Mouse (Mus musculus) left cerebral cortex, postnatal 4 days (tissue): ENCODE measurements around the gene Milr1. TPM values are rescaled to one million over a fixed set of nuclear protein-coding genes. Genes with fewer than 3 reads are reported as not detected.
"Not testable (repeated sequence)": the region's sequence is repeated elsewhere in the genome, so short reads cannot be mapped to it uniquely, and the experiment has no call there.

Experiments used
- DNase-seq: peaks from one replicate; pipeline ENCODE4 v3.0.0-alpha.2; 2022
- intact Hi-C: fragments of 180-260 bp; cut with DNase I; formaldehyde crosslinking; loops from one replicate; pipeline ENCODE4 v1.15.1; 2025
- total RNA-seq, 2 experiments: library from RNA; stranded (reverse); gene quantifications; 2 replicates each; pipeline ENCODE4 v1.2.3; 2021

The Milr1 gene
- total RNA-seq, 2 experiments from 2014 or later: 0.56 to 0.93 TPM

DNA sequence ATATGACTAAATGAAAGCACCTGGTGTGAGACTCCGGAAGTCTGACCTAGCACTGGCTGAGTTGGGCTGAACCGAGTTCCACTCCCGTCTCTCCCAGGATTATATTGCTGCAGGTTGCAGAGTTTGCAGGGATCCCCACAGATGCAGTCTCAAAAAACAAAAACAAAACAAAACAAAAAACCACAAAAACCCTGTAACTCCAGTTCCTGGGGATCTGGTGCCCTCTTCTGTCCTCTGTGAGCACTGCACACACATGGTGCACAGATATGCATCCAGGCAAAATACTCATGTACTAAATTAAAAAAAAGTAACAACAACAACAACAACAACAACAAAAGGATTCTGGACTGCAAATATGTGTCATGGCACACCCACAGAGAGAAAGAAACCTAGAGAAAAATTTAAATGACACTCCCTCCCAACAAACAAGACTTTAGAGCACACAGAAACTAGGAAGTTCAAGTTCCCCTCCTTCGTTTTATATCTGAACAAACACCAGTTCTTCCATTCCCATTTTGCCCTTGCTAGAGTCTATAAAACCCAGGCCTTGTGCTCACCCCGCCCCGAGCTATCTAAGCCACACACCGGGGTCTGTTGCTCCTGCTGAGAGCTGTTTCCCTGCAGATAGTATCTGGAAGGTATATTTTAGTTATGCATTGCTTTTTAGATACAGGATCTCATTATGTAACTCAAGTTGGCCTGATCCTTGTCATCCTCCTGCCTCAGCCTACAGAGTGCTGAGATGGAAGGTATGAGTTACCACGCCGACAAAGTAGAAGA is 19.4 kb downstream of the Milr1 start:
- DNase-seq: no peak
- intact Hi-C loops: no loop called here

DNA sequence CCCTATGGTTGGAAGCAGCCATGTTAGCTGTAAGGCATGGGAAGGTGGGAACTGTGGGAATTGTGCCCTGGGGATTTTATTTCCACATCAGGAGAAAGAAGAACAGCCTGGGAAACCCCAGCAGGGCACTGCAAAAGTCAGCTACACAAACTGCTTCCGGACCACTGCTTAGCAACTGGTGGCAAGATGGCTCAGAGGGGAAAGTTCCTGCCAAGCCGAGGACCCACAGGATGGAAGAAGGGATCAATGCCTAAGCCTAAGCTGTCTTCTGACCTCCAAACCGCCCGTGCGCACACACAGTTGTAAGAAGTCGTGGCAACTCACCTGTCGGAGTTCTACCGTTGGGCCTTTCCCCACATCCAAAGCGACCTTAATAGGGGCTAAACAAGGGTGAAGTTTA is 22.0 kb downstream of the Milr1 start:
- intact Hi-C loops: no loop called here

DNA sequence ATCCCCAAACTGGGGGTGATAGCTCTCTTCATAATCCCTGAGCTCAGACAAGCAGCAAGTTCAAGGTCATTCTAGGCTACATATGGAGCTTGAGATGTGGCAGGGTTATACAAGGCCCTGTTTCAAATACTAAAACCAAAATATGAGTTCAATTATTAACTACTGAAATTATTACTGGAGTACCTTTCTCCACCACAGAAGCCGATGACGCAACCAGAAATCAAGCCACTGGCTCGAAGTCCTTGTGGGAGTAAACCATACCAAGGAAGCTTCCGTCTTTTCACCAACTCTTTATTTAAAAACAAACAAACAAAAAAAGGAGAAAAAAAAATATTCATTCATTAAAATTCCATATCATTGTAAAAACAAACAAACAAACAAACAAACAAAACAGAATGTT is 25.9 kb downstream of the Milr1 start:
- intact Hi-C loops: no loop called here
- DNase-seq: no peak

More for the DNA sequence above, 22.0 kb downstream of the Milr1 start:
- DNase-seq: no peak

GRCm38 (mm10) chr11:106777395-106777794 is 26.4 kb downstream of the Milr1 start:
- intact Hi-C loops: no loop called here
- no peak for DNase-seq

DNA sequence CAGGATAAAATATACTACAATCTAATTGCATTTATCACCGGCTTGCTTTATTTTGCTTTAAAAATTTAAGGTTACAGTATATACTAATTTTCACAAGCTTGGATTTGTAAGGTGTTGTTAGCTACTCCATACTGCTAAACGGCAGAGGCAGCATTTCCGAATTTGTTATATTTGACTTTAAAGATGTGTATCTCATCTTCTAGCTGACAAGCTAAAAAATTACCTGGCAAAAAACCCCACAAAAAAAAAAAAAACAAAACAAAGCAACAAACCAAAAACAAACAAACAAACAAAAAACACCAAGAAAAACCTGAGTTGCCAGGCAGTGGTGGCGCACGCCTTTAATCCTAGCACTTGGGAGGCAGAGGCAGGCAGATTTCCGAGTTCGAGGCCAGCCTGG is 27.1 kb downstream of the Milr1 start:
- intact Hi-C loops: no loop called here
- DNase-seq: no peak

DNA sequence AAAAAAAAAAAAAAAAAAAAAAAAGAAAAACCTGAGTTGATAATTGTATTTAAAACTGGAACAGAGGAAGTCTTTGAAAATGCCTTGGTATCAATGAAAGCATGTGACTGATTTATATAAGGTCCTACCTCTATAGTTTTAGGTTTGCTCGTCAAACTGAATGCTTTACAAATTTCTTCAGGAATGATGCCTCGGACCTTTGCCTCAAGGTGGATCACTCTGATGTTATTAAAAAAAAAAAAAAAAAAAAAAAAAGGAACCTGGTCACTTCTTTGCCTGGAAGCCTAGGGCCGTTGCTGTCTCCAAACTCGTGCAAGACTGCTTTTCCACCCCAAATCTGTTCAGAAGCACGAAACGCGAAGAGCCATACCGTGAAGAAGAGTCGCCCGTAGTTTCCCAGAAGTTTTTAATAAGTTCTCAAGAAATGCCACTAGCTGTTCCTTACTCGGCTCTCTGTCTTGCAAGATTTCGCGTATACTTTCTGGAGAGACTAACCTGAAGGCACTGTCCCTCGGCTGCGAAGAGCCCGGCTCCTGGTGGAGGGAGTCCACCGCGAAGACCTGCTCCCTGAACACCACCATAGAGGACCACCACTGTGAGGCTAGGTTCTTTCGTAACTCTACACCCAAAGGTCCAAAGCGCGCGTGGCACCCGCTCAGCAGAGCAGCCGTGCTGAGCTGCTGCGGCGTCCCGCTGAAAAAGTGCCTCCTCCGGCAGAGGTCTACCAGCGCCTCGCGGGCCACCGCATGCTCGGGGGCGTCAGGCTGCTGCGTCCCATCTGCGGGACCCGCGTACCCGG is 27.8 kb downstream of the Milr1 start:
- DNase-seq: no peak
- intact Hi-C loops: no loop called here

GRCm38 (mm10) chr11:106779388-106780088 is 28.5 kb downstream of the Milr1 start, which contains the start of gene Polg2:
TSS of gene Polg2 (minus strand) at chr11:106779537.
- peak; percentile 89 for DNase-seq
- intact Hi-C loops: no loop called here

- intact Hi-C loops: no loop called here
These were observed 29.0 kb downstream of the Milr1 start for GRCm38 (mm10) chr11:106780089-106780425.

GRCm38 (mm10) chr11:106780590-106781220 is 29.7 kb downstream of the Milr1 start:
- intact Hi-C loops: no loop called here
- DNase-seq: no peak

More at GRCm38 (mm10) chr11:106780089-106780425, 29.0 kb downstream of the Milr1 start:
- no peak for DNase-seq

- intact Hi-C loops, DNase-seq: not testable (repeated sequence)
These were observed 31.2 kb downstream of the Milr1 start for GRCm38 (mm10) chr11:106782271-106782670.

DNA sequence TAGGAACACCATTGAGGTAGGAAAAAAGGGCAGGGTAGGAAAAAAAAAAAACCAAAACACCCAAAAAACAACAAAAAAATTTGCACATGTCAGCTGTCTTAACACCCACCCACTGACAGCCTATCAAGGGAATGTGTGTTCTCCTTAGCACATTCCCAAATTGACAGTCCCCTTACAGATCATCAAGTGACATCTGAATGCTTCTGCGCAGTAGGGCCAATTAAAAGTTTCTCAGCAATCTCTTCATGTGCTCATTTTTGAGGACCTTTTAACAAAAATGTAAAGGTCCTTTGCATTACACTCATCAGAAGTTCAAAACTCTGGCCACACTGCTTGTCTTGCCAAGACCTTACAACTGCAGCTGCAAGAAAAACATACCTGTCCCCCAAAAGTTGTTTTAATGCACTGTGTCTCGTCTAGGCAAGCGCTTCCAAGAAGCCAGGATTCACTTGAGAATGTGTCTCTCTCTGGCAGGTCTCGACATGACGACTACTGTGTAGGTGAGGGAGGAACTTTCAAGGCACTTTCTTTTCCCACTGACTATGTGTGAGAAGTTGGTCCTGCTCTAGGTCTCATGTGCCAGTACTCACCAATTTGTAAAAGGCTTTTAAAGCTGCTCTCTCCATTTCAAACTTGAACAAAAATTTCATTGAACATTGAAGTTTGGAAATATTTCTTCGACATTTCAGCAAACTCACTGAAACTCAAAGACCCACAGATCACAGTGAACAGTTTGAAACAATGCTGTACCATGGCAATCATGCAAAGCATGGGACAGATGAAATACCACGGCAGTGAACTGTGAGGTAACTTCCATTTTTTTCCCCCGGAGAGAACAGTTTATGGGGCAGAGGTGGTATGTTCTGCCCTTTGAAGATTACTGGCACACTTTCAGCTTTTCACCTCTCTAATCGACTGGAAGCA is 32.1 kb downstream of the Milr1 start:
- no peak for DNase-seq
- intact Hi-C loops: no loop called here

DNA sequence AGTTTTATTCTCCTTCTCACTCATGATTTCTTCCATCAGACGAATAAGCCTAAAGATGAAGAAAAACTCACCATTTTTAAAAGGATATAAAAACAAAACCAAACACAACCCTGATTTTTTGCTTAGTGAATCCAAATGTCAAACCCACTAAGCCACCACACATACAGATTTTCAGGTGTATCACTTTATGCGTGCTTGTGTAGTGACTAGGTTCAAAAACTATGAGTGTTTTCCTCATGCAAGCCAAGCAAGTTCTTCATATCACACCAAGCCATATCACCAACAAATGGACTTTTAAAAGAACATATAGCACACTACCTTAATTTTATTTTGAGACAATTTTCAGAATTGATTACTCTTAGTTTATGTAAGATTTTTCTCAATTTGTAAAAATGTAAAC is 33.5 kb downstream of the Milr1 start:
- DNase-seq: no peak
- intact Hi-C loops: no loop called here

DNA sequence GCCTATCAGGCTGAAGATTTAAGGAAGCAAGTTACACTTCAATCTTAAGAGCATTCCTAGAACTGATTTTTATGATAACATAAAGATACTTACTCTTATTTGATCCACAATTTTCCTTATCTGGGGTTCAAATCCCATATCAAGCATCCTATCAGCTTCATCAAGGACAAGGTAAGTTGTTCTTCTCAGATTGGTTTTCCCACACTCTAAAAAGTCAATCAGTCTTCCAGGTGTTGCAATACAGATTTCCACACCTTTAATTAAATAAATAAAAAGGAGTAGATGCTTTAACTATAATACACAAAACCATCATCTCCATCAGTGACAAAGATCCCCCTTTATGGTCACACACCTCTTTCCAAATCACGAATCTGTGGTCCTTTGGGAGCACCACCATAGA is 34.0 kb downstream of the Milr1 start:
- DNase-seq: no peak
- intact Hi-C loops: no loop called here

GRCm38 (mm10) chr11:106787131-106788025 is 36.4 kb downstream of the Milr1 start:
- intact Hi-C loops: no loop called here
- peak; percentile 91 for DNase-seq

DNA sequence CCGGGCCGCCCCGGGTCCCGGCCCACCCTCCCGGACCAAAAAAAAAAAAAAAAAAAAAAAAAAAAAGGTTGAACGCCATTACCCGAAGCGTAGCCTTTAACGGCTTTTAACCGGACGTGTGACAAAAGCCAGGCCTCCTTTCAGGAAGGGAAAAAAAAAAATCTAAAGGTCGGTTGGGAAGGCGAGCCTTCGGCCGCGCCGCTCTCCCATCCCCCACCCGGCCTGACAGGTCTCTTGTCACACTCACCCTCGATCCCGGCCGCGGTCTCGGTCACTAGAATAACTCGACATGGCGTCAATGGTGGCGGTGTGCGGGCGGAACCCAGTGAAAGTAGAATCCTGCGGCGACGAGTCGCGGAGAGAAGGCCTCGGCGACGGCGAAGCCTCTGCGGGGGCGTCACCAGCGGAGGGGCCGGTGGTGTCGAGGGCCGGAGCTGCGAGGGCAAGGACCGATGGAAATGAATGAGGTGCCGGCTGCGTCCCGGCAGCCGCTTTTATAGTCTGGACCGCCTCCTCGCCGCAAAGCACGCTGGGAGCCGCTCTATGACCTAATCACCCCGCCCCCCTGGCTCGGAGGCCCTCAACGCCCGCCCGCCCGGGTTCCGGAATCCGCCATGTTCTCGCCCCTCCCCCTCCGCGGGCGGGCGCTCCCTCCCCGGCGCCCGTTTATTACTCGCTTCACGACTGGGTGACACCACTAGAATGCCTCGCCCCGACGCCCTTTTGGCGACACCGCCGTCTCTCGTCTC is 37.2 kb downstream of the Milr1 start:
- intact Hi-C loops: no loop called here
- peak; percentile 100 for DNase-seq

GRCm38 (mm10) chr11:106788775-106789459 is 37.9 kb downstream of the Milr1 start, which contains the start of the genes Ddx5 and Cep95:
TSS of gene Ddx5 (minus strand) at chr11:106789185.
TSS of gene Cep95 (plus strand) at chr11:106789252.
- DNase-seq: peak; percentile 98
- intact Hi-C loops: no loop called here

GRCm38 (mm10) chr11:106789649-106790048 is 38.6 kb downstream of the Milr1 start:
- no peak for DNase-seq
- intact Hi-C loops: no loop called here
